27 mouse cellular contexts compared by ENCODE assay signal in the genomic region with DNA sequence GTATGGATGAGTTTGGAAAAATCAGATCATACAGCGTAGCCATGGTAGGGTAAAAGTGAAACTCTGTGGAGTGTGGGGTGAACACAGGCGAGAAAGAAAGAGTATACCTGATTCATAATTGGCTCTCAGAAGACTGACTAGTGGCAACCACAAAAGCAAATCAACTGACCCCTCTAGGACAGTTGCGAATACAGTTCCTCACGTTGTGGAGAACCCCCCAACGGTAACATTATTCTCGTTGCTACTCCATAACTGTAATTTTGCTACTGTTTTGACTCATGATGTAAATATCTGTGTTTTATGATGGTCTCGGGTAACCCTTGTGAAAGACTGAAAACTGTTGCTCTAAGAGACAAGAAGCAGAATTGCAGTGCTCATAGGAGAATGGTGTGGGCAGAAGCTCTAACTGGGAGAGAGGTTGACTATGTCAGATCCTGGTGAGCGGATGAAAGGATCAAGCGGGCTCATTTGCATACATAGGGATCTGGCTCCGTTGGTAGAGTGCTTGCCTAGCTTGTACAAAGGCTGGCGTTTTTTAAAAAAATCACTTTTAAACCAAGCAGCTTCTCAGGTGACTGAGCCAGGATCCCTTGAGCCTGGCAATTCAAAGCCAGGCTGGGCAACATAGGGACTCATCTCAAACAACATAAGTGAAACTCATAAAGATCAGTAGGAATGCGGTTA. TPM values are rescaled to one million over a fixed set of nuclear protein-coding genes. Genes with fewer than 3 reads are reported as not detected.
DNase-seq lines count a peak whose midpoint lies in the region; ATAC-seq and TF ChIP-seq lines count a peak whose summit lies in the region.
"Had no signal": no experiment of that assay in that cellular context is flagged by ENCODE, and none has a peak within 500 bp of the region (broad histone marks: within the 10 kb centered on the region; RNA-seq: fewer than 3 reads in every experiment).

No protein-coding gene starts in this region.

- in situ Hi-C loops in CH12.LX (cut with MboI; ENCODE audit: low pct_ligation_motif_present, low pct_unique_long_range_greater_than_20kb, low sequenced_read_pairs), result no loop called here

- H3K9me3 ChIP-seq in heart, postnatal 0 days (replicated peaks; ENCODE audit: control insufficient read depth, low read length), result no peaks in the 10 kb centered on the region
- H3K9me3 ChIP-seq in lung, embryonic 15.5 days, result no peaks in the 10 kb centered on the region
- H3K9me3 ChIP-seq in CH12.LX (replicated peaks; ENCODE audit: low read length), result no peaks in the 10 kb centered on the region
- no peaks in the 10 kb centered on the region for H3K9me3 ChIP-seq in neural tube, embryonic 15.5 days (replicated peaks)
- H3K9me3 ChIP-seq: forebrain, embryonic 12.5 days; hindbrain, embryonic 15.5 days; limb, embryonic 12.5 days; neural tube, embryonic 13.5 days had no signal

- ATAC-seq in heart, postnatal 0 days (ENCODE audit: insufficient read depth, low read depth), result no peak
- ATAC-seq in lung, embryonic 15.5 days (ENCODE audit: borderline replicate concordance, extremely low read depth, low FRiP score, low TSS enrichment), result no peak
- no peak for ATAC-seq in neural tube, embryonic 15.5 days (ENCODE audit: low FRiP score)
- ATAC-seq: activated CD4-positive, CD25-positive, alpha-beta regulatory T cell, adult 4 months; Patski had no signal

- no peak overlapping the region for H3K9ac ChIP-seq in heart, postnatal 0 days (replicated peaks; ENCODE audit: low read depth, low read length)
- no peak overlapping the region for H3K9ac ChIP-seq in lung, embryonic 15.5 days
- peak overlapping the region; percentile 11; the same call in 1 of the 2 replicates for H3K9ac ChIP-seq in CH12.LX (ENCODE audit: insufficient read depth, low read depth)
- no peak overlapping the region for H3K9ac ChIP-seq in neural tube, embryonic 15.5 days (replicated peaks)
- H3K9ac ChIP-seq: forebrain, embryonic 12.5 days; hindbrain, embryonic 15.5 days; limb, embryonic 12.5 days; liver, embryonic 14.5 days; neural tube, embryonic 13.5 days had no signal

- peaks cover 17% of the 10 kb centered on the region for H3K4me1 ChIP-seq in heart, postnatal 0 days (ENCODE audit: control insufficient read depth, insufficient read depth)
- peaks cover 13% of the 10 kb centered on the region for H3K4me1 ChIP-seq in lung, embryonic 15.5 days
- peaks cover 16 to 63% of the 10 kb centered on the region in 2 experiments for H3K4me1 ChIP-seq in CH12.LX (ENCODE audit: control insufficient read depth in 1 of 2, insufficient read depth in 2 of 2)
- H3K4me1 ChIP-seq in neural tube, embryonic 15.5 days, result peaks cover 12% of the 10 kb centered on the region; the same call in 1 of the 2 replicates

- dilution Hi-C loops in CH12.LX (cut with MboI; ENCODE audit: extremely low pct_ligation_motif_present, extremely low pct_unique_long_range_greater_than_20kb, low sequenced_read_pairs), result no loop called here

- no peak for TF ChIP-seq EP300 in heart, postnatal 0 days (IDR thresholded peaks at IDR 0.05; ENCODE audit: low read depth)
- peak; percentile 60; the same call in 1 of the 2 replicates for TF ChIP-seq EP300 in CH12.LX (IDR thresholded peaks at IDR 0.05; ENCODE audit: low read length)

- no peak for TF ChIP-seq POLR2A in CH12.LX (IDR thresholded peaks at IDR 0.05; ENCODE audit: low read depth, low read length)

- WGBS in heart, postnatal 0 days, result 80% methylated on average over 12 of the region's 12 CpGs
- 65% methylated on average over 12 of the region's 12 CpGs for WGBS in lung, embryonic 15.5 days
- 69% methylated on average over 12 of the region's 12 CpGs for WGBS in neural tube, embryonic 15.5 days

- H3K79me2 ChIP-seq in CH12.LX (replicated peaks; ENCODE audit: control insufficient read depth, extremely low read depth, insufficient read depth, poor library complexity, severe bottlenecking), result no peaks in the 10 kb centered on the region

- peak; percentile 52 for DNase-seq in heart, adult 11 months
- DNase-seq in heart, adult 8-10 months (ENCODE audit: low spot score), result no peak
- no peak for DNase-seq in heart, postnatal 0 days (ENCODE audit: low spot score)
- no peak for DNase-seq in heart, adult 9 months (ENCODE audit: low spot score in 2 of 2)
- no peak for DNase-seq in lung, postnatal 4 days
- peak; percentile 66 for DNase-seq in CH12.LX (ENCODE audit: extremely low read depth)
- DNase-seq: adrenal gland, postnatal 10 days; cerebellum, adult 9-11 months; gastrocnemius, adult 2 months; kidney, adult 2 months; kidney, postnatal 10 days; right cerebral cortex, postnatal 25 days had no signal

- no peak overlapping the region for H3K4me2 ChIP-seq in heart, postnatal 0 days (ENCODE audit: low read depth, low read length)
- H3K4me2 ChIP-seq in lung, embryonic 15.5 days, result no peak overlapping the region
- peak overlapping the region; percentile 63 for H3K4me2 ChIP-seq in CH12.LX (ENCODE audit: insufficient read depth, low read depth, poor library complexity, severe bottlenecking)
- no peak overlapping the region for H3K4me2 ChIP-seq in neural tube, embryonic 15.5 days
- H3K4me2 ChIP-seq: forebrain, embryonic 12.5 days; hindbrain, embryonic 15.5 days; limb, embryonic 12.5 days; neural tube, embryonic 13.5 days had no signal

- no peak overlapping the region for H3K4me3 ChIP-seq in heart, postnatal 0 days (ENCODE audit: low read depth, low read length)
- no peak overlapping the region for H3K4me3 ChIP-seq in lung, embryonic 15.5 days
- no peak overlapping the region for H3K4me3 ChIP-seq in CH12.LX (replicated peaks in 1 of 3; ENCODE audit: low read depth in 2 of 3, low read length in 2 of 3, poor library complexity in 1 of 3)
- no peak overlapping the region for H3K4me3 ChIP-seq in neural tube, embryonic 15.5 days (replicated peaks)
- H3K4me3 ChIP-seq: forebrain, embryonic 12.5 days; gastrocnemius, adult 2 months; hindbrain, embryonic 15.5 days; limb, embryonic 12.5 days; neural tube, embryonic 13.5 days had no signal

- TF ChIP-seq CTCF in heart, postnatal 0 days (IDR thresholded peaks at IDR 0.05; ENCODE audit: low read depth), result no peak
- no peak for TF ChIP-seq CTCF in CH12.LX (conservative IDR thresholded peaks at IDR 0.05 in 1 of 2, IDR thresholded peaks at IDR 0.05 in 1 of 2; ENCODE audit: low read depth in 2 of 2, low read length in 2 of 2)

- peak overlapping the region; percentile 43; the same call in 1 of the 2 replicates for H3K27ac ChIP-seq in heart, postnatal 0 days (ENCODE audit: low read depth)
- H3K27ac ChIP-seq in lung, embryonic 15.5 days, result peak overlapping the region; percentile 79; the same call in 1 of the 2 replicates
- 0 out of 2 replicates have a peak overlapping the region, but pooled peaks have one; percentile 21 for H3K27ac ChIP-seq in CH12.LX (ENCODE audit: insufficient read depth, low read depth)
- H3K27ac ChIP-seq in neural tube, embryonic 15.5 days (replicated peaks), result no peak overlapping the region
- H3K27ac ChIP-seq: forebrain, embryonic 12.5 days; gastrocnemius, adult 2 months; hindbrain, embryonic 15.5 days; limb, embryonic 12.5 days; liver, embryonic 14.5 days had no signal

- H3K27me3 ChIP-seq in heart, postnatal 0 days (ENCODE audit: control insufficient read depth, insufficient read depth, low read length), result no peaks in the 10 kb centered on the region
- H3K27me3 ChIP-seq in lung, embryonic 15.5 days, result no peaks in the 10 kb centered on the region
- H3K27me3 ChIP-seq in CH12.LX (replicated peaks), result no peaks in the 10 kb centered on the region
- no peaks in the 10 kb centered on the region for H3K27me3 ChIP-seq in neural tube, embryonic 15.5 days (replicated peaks)
- H3K27me3 ChIP-seq: forebrain, embryonic 12.5 days; hindbrain, embryonic 15.5 days; limb, embryonic 12.5 days; neural tube, embryonic 13.5 days; Patski had no signal

- no peak for TF ChIP-seq RAD21 in CH12.LX (IDR thresholded peaks at IDR 0.05; ENCODE audit: low read depth, low read length)

- H3K36me3 ChIP-seq in heart, postnatal 0 days (replicated peaks; ENCODE audit: control insufficient read depth, insufficient read depth, low read length), result no peaks in the 10 kb centered on the region
- no peaks in the 10 kb centered on the region for H3K36me3 ChIP-seq in lung, embryonic 15.5 days
- no peaks in the 10 kb centered on the region for H3K36me3 ChIP-seq in CH12.LX (replicated peaks in 1 of 2; ENCODE audit: control insufficient read depth in 1 of 2, insufficient read depth in 1 of 2, low read length in 1 of 2)
- no peaks in the 10 kb centered on the region for H3K36me3 ChIP-seq in neural tube, embryonic 15.5 days
- H3K36me3 ChIP-seq: forebrain, embryonic 12.5 days; hindbrain, embryonic 15.5 days; limb, embryonic 12.5 days; neural tube, embryonic 13.5 days had no signal

RNA-seq across cellular contexts. Expression of a gene that starts 2.7 kb away (rescaled TPM):
- total RNA-seq in heart, adult 8-10 months (2022), result under 1 TPM in 1 of 4 experiments, not detected in 3; 0.06 TPM
- 1.5 TPM in 1 of 2 replicates, not detected in the other for total RNA-seq in heart, postnatal 0 days (2014; rRNA removed; ENCODE audit: low replicate concordance)
- 0.08 TPM in 1 of 2 replicates, not detected in the other for polyA plus RNA-seq in heart, postnatal 0 days (2015; fragmentation: Nextera tagmentation; extraction: Ambion mirVana)
- 0.23 and 0.42 TPM in 2 replicates for polyA plus RNA-seq in lung, embryonic 15.5 days (2015; fragmentation: Nextera tagmentation; extraction: Ambion mirVana)
- total RNA-seq in CH12.LX (2012; rRNA removed) (0.42 and 0.81 TPM in 2 replicates), CH12.LX (2014; rRNA removed) (1.1 TPM in 2 replicates)
- polyA plus RNA-seq in CH12.LX (2012; ENCODE audit: insufficient read length, low read depth), result 0.57 and 0.61 TPM in 2 replicates
- 0.04 and 0.38 TPM in 2 replicates for polyA plus RNA-seq in neural tube, embryonic 15.5 days (2015; fragmentation: Nextera tagmentation; extraction: Ambion mirVana)
- total RNA-seq: left cerebral cortex, postnatal 10 days; megakaryocyte-erythroid progenitor cell, adult 5-6 weeks had no signal
- polyA plus RNA-seq: embryonic facial prominence, embryonic 11.5 days; forebrain, embryonic 12.5 days; liver, embryonic 14.5 days; neural tube, embryonic 13.5 days had no signal

RNA-seq across cellular contexts. Expression of a gene that starts 24.5 kb away (rescaled TPM):
- total RNA-seq in heart, adult 8-10 months (2022), result 10 to 100 TPM; 14.1 to 18.6 (median 17.4) TPM
- total RNA-seq in heart, postnatal 0 days (2014; rRNA removed; ENCODE audit: low replicate concordance), result 25.2 and 33.8 TPM in 2 replicates
- 27.5 and 27.8 TPM in 2 replicates for polyA plus RNA-seq in heart, postnatal 0 days (2015; fragmentation: Nextera tagmentation; extraction: Ambion mirVana)
- polyA plus RNA-seq in lung, embryonic 15.5 days (2015; fragmentation: Nextera tagmentation; extraction: Ambion mirVana), result 73.4 and 81.9 TPM in 2 replicates
- total RNA-seq in CH12.LX (2012; rRNA removed) (42.6 and 47.4 TPM in 2 replicates), CH12.LX (2014; rRNA removed) (42.9 and 55.9 TPM in 2 replicates)
- 177 and 193 TPM in 2 replicates for polyA plus RNA-seq in CH12.LX (2012; ENCODE audit: insufficient read length, low read depth)
- polyA plus RNA-seq in neural tube, embryonic 15.5 days (2015; fragmentation: Nextera tagmentation; extraction: Ambion mirVana), result 50.4 and 55.3 TPM in 2 replicates

RNA-seq across cellular contexts. Expression of a gene that starts 46.8 kb away (rescaled TPM):
- total RNA-seq in heart, adult 8-10 months (2022), result 10 to 100 TPM; 16.7 to 27.6 (median 21.9) TPM
- total RNA-seq in heart, postnatal 0 days (2014; rRNA removed; ENCODE audit: low replicate concordance), result 12.8 and 28.1 TPM in 2 replicates
- 26.8 and 27.9 TPM in 2 replicates for polyA plus RNA-seq in heart, postnatal 0 days (2015; fragmentation: Nextera tagmentation; extraction: Ambion mirVana)
- polyA plus RNA-seq in lung, embryonic 15.5 days (2015; fragmentation: Nextera tagmentation; extraction: Ambion mirVana), result 38.8 and 43.1 TPM in 2 replicates
- total RNA-seq in CH12.LX (2012; rRNA removed), result 14.5 and 21.5 TPM in 2 replicates
- total RNA-seq in CH12.LX (2014; rRNA removed), result 14.4 and 16.7 TPM in 2 replicates
- polyA plus RNA-seq in CH12.LX (2012; ENCODE audit: insufficient read length, low read depth), result 12.1 and 16.7 TPM in 2 replicates
- 14.0 and 16.7 TPM in 2 replicates for polyA plus RNA-seq in neural tube, embryonic 15.5 days (2015; fragmentation: Nextera tagmentation; extraction: Ambion mirVana)

RNA-seq across cellular contexts. Expression of a gene that starts 52.6 kb away (rescaled TPM):
- not detected for total RNA-seq in heart, adult 8-10 months (2022)
- total RNA-seq in heart, postnatal 0 days (2014; rRNA removed; ENCODE audit: low replicate concordance), result not detected in 2 replicates
- polyA plus RNA-seq in heart, postnatal 0 days (2015; fragmentation: Nextera tagmentation; extraction: Ambion mirVana), result not detected in 2 replicates
- 0.32 and 0.42 TPM in 2 replicates for polyA plus RNA-seq in lung, embryonic 15.5 days (2015; fragmentation: Nextera tagmentation; extraction: Ambion mirVana)
- total RNA-seq in CH12.LX (2012; rRNA removed) (not detected in 2 replicates), CH12.LX (2014; rRNA removed) (not detected in 2 replicates)
- polyA plus RNA-seq in CH12.LX (2012; ENCODE audit: insufficient read length, low read depth), result 0.45 TPM in 1 of 2 replicates, not detected in the other
- 2.3 and 2.9 TPM in 2 replicates for polyA plus RNA-seq in neural tube, embryonic 15.5 days (2015; fragmentation: Nextera tagmentation; extraction: Ambion mirVana)
- total RNA-seq: adrenal gland, postnatal 10 days; gastrocnemius, adult 2 months; megakaryocyte-erythroid progenitor cell, adult 5-6 weeks had no signal

RNA-seq across cellular contexts. Expression of a gene that starts 53.2 kb away (rescaled TPM):
- not detected for total RNA-seq in heart, adult 8-10 months (2022)
- total RNA-seq in heart, postnatal 0 days (2014; rRNA removed; ENCODE audit: low replicate concordance), result not detected in 2 replicates
- not detected in 2 replicates for polyA plus RNA-seq in heart, postnatal 0 days (2015; fragmentation: Nextera tagmentation; extraction: Ambion mirVana)
- not detected in 2 replicates for polyA plus RNA-seq in lung, embryonic 15.5 days (2015; fragmentation: Nextera tagmentation; extraction: Ambion mirVana)
- total RNA-seq in CH12.LX (2012; rRNA removed) (not detected in 2 replicates), CH12.LX (2014; rRNA removed) (not detected in 2 replicates)
- polyA plus RNA-seq in CH12.LX (2012; ENCODE audit: insufficient read length, low read depth), result not detected in 2 replicates
- polyA plus RNA-seq in neural tube, embryonic 15.5 days (2015; fragmentation: Nextera tagmentation; extraction: Ambion mirVana), result not detected in 2 replicates
- total RNA-seq: adrenal gland, postnatal 10 days; gastrocnemius, adult 2 months; layer of hippocampus, adult 18-20 months; layer of hippocampus, postnatal 25 days; left cerebral cortex, postnatal 10 days; megakaryocyte-erythroid progenitor cell, adult 5-6 weeks had no signal
- polyA plus RNA-seq: activated CD4-positive, CD25-positive, alpha-beta regulatory T cell, adult 4 months; cortical plate, adult 2 months; embryonic facial prominence, embryonic 11.5 days; forebrain, embryonic 12.5 days; hindbrain, embryonic 15.5 days; limb, embryonic 12.5 days; liver, embryonic 14.5 days; neural tube, embryonic 13.5 days; Patski had no signal

Comparison
In these comparisons a context has a peak if more than half of its experiments do, and no peak if none do; other contexts are left out.
1. DNase-seq: peak in heart, adult 11 months (single experiment) and CH12.LX (single experiment); none in heart, adult 8-10 months (single experiment), heart, postnatal 0 days (single experiment), heart, adult 9 months (0 of 2) and lung, postnatal 4 days (0 of 2).